Mouse (Mus musculus) heart, postnatal 25 days (tissue): Measurements from ENCODE around the gene Calhm3. TPM values are rescaled to one million over a fixed set of nuclear protein-coding genes. Genes with fewer than 3 reads are reported as not detected.

Source experiments
- DNase-seq: peaks from one replicate; pipeline ENCODE4 v3.0.0; 2022; ENCODE audit warnings: low spot score
- intact Hi-C: fragments of 180-260 bp; cut with DNase I; formaldehyde crosslinking; loops from one replicate; pipeline ENCODE4 v1.15.1; 2025
- total RNA-seq, 2 experiments: library from RNA; stranded (reverse); gene quantifications; 2 replicates each; pipeline ENCODE4 v1.2.3; 2021

Gene Calhm3
- total RNA-seq, result not detected

DNA sequence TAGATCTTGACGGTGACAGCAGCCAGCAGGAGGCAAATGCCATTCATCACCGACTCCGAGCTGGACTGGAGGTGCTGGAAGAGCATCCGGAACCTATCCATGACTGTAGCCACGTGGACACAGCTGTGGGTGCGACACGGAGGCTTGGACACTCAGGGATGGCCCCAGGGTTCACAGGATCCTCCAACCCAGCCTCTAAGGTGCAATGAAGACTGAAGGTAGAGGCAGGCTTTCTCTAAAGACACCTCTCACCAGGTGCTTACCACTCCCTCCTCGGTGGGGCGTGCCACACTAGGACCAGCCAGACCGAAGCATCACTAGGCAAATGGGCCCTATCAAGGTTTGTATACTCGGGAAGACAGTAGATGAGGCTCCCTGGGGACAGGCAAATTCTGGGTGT lies at the start of gene Calhm3:
Calhm3 (minus strand) TSS at position 101 of the 400 bp plus-strand sequence.
- intact Hi-C loops, result no loop called here
- no peak for DNase-seq

DNA sequence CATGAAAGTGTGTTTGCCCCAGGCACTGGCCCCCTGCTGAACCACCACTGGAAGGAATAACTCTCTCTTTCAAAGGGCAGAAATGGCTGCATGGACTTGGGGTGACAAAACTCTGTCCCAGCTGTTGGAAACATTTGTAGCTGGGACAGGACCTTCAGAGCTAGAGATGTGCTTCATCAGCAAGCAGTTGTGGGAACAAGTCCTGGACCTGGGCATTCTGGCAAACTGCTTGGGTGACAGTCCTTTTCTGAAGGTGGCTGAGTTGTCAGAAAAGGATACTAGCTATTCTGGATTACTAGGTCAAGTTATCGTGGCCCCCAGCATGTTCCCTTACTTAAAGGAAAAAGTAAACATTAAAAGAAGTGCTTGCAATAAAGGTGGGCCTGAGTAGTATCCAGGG lies 48.6 kb upstream of the Calhm3 start:
- DNase-seq, result no peak
- intact Hi-C loops, result no loop called here

DNA sequence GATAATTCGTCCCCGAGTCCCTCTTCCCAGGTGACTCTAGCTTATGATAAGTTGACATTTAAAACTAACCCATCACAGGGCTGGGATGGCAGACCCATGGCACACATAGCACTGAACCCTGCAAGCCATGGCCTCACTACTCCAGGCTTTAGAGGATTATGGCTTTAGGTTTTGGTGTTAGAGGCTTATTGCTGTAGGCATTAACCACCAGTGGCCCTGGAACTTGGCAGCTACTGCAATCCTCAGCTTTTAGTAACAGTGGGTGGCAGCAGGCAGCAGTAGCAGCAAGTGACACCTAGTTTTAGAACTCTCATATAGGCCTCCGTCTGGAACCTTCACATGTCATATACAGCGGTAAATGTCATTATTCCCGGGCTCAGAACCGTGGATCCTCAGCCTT lies 47.1 kb upstream of the Calhm3 start:
- intact Hi-C loops, result no loop called here
- no peak for DNase-seq

DNA sequence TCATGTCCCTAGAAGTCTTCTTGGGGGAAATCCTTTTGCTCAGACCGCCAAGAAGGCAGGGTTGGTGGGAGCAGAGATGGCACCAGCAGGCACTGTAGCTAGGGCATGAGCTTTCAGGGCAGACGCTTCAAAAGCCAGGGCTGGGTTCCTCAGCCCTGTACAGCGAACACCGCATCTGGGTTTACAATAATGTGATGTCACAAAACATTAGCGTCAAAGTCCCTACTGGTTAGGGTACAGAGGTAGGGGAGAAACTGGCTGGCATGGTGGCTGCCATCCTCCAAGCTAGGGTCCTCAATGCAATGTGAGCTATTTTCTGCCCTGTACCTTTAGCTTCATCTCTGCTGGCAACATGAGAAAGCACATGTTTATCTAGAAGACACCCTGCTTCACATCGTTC lies 45.5 kb upstream of the Calhm3 start:
- DNase-seq, result no peak
- intact Hi-C loops, result no loop called here

DNA sequence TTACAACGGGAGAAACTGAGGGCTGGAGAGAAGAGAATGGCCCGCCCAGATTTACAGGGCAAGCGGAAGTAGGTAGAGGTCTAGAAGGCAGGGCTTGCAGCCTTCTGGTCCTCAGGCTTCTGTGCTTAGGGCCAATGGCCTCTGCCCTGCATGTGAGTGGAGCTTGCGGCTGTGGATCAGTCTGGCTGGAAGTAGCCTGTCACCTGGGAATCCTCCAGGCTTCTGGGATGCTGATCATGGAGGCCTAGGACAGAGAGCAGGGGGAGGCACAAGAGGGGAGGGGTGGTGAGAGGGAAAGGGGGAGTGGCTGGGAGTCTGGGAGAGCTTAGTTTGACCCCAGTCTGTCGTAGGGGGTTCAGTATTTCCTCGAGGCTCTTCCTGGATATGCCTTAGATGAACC lies 44.9 kb upstream of the Calhm3 start:
- no peak for DNase-seq
- intact Hi-C loops, result no loop called here

DNA sequence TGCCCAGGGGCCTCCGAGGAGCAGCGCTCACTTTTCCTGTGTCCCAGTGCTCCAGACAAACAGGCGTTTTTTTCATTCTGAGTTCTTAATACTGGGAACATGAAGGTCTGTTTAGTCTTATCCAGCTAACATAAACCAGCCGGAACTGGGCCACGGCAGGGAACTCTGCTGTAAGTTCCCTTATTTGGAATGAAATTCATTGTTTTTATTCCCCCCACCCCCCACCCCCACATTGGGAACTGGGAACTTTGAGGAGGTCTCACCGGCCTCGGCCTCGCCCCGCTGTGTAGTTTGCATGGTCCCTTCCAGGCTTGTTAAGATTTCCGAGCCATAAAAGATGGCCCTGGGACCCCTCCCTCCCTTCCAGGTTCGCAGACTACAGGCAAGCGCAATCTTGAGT lies 44.4 kb upstream of the Calhm3 start:
- intact Hi-C loops, result no loop called here
- no peak for DNase-seq

DNA sequence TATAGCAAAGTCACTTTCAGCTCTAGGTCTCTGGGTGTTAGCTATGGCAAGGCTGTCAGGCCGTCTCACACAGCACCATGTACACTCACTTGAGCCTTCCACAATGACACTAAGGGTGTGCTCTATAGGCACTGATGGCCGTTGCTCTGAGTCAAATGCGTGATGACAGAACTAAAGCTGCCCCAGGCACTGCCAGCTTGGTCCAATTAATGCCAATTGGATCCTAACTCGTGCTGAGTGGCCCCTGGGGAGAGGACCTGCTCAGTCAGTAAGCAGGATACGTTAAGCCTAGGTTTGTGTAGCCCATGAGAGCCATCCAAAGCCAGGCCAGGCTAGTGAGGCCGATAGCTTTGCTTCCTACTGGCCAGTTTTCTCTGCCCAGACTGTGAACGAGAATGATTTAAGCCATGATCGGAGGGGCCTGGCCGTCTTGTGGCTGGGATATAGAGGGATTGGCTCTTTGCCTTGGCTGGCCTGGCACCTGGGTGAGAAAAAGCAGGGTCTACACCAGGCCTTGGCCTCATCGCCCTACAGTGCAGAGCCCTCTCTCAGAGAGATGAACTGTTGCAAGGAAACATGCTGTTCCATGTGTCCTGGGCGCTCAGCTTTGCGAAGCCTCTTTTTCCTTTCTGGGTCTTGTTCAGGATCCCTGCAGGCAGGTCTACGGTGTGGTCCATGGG lies 41.2 kb upstream of the Calhm3 start:
- DNase-seq, result no peak
- intact Hi-C loops, result no loop called here

DNA sequence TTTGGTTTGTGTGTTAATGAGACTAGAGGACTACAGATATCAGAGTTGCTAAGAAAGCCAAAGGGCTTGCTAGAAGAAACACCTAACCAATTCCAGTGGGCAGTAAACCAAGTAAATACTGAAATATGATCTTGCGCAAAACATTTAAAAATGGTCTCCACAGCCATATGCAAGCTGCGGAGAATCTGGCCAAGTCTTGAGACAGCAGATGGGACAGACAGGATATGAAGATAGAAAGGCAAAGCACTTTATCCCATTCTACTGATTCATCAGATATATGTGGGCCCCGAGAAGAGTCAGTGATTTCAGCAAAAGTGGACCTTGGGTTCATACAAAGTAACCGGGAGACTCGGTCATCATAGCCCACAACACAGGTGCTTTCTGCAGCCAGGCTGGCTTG lies 34.6 kb upstream of the Calhm3 start:
- DNase-seq, result no peak
- intact Hi-C loops, result no loop called here

DNA sequence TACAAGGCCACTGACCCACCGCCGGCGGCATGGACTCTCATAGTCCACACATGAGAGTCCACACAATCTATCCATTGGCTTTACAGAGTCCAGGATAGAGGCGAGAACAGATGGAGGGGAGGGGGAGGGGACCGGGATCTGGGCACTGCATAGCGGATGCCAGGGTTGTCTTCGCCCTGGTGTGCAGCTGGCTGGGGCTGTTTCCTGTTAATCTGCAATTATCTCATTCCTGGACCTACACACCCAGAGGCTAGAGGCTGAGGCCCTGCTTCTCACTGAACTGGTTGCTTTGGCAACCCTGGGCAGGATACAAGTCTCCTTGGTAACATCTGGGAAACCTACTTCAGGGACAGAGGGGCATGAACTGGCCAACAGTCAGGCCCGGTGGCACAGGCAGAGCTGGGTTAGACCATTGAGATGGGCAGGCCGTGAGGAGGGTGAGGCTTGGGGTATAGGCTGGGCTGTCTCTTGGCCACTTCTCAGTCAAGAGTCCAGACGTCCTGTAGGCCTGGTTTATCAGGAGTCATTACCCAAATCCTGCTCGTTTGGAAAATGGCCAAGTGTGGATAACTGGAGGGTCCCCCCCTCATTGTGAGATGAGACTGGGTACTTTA lies 31.1 kb upstream of the Calhm3 start:
- no peak for DNase-seq

DNA sequence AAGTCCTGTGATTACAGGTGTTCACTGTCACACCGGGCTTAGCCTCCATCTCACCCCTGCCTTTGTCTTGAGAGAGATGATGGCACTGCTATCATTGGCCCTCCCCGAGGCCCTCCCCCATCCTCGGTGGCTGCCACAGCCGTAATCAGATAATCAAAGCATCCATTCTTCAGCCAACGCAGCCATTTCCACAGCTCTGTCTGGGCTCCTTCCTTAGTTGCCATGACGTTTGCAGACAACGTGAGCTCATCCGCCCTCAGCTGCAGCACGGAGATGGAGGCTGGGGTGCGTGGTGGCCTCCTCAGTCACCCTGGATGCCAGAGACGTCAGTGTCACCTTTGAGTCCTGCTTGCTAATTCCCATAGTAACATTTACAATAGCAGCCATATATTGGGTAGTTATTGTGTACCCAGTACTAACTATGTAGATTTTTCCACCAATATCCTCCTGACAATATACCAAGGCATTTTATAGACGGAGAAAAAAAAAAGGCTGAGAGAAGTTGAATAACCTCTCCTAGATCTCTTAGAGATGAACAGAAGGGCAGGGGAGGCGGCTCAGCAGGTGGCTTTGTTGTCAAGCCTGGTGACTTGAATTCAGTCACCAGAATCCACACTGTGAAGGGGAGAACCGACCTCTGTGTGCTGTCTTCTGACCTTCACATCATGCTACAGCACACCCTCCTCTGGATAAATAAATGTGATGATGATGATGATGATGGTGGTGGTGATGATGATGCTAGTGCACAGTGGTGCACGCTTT lies 29.1 kb upstream of the Calhm3 start:
- DNase-seq, result no peak
- intact Hi-C loops, result no loop called here

More for the DNA sequence above, 31.1 kb upstream of the Calhm3 start:
- intact Hi-C loops, result no loop called here

DNA sequence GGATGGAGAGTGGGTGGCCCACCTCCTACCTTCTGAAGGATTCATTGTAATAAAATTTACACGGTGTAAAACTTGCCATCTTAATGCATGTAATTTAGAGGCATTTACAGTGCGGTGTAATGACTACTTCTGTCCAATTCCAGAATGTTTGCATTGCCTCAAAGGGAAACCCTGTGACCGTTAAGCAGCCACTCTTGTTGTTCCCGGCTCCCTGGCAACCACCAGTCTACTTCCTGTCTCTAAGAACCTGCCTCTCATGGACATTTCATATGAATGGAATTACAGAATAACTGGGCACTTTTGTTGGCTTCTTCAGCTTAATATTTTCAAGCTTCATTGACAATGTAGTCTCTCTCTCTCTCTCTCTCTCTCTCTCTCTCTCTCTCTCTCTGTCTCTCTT lies 27.2 kb upstream of the Calhm3 start:
- no peak for DNase-seq
- intact Hi-C loops, result no loop called here

DNA sequence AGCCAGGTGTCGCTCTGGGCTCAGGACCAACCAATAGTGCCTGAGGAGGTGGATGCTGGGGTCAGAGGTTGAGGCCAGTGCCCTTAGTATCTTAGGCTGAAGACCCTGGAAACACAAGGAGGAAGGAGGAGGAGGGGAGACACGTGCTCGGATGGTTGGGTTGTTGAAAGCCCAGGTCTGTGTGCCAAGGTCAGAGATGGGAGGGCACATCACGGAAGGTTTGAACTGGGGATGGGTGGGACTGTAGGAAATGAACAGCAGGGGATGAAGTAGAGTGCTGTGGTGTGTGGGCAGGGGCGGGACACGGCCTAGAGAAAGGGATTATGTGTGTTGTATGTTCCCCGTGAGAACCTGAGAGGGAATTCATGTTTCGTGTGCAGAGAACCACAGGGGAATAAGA lies 26.7 kb upstream of the Calhm3 start:
- DNase-seq, result no peak
- intact Hi-C loops, result no loop called here

DNA sequence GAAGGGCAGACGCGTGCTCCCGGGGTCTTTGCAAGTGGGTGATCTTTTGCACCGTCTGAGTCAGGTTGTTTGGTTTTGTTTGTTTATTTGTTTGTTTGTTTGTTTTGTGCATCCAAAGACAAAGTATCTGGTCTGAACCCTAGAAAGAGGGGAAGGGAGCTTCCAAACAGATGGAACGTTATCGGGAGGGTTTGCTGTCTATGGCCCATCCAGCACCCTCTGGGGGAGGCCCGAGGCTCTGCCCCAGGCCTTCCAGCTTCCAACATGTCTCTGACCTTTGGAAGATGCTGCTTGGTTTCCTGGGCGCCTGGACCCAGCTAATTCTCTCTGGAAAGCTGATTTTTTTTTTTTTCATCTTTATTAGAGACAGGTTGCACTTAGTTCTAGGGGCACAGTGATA lies 22.4 kb upstream of the Calhm3 start:
- DNase-seq, result no peak
- intact Hi-C loops, result no loop called here

DNA sequence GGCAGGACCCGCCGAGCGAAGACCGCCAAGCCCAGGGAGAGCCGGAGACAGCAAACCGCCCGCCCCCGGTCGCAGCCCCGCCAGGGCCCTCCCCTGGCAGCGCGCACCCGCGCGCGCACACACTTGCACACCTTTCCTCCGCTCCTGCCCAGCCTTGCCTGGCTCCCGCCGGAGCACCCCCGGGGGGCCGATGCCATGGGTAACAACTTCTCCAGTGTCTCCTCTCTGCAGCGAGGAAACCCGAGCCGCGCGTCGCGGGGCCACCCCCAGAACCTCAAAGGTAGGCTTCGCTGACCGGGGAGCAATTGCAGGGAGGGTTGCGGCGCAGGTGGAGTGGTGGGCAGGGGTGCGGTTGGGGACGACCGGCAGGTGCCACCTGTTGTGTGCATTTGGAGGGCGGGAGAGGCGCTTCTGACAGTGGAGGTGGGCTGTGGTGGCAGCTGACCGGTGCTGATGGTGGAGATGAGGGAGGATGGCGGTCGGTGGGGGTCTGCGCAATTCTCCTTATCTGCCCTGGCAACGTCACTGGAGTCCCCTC lies 21.8 kb upstream of the Calhm3 start:
- intact Hi-C loops, result loop anchor here (5.0 kb wide), 1 partner anchor 83 kb away; no protein-coding TSS in a partner anchor
- DNase-seq, result no peak

DNA sequence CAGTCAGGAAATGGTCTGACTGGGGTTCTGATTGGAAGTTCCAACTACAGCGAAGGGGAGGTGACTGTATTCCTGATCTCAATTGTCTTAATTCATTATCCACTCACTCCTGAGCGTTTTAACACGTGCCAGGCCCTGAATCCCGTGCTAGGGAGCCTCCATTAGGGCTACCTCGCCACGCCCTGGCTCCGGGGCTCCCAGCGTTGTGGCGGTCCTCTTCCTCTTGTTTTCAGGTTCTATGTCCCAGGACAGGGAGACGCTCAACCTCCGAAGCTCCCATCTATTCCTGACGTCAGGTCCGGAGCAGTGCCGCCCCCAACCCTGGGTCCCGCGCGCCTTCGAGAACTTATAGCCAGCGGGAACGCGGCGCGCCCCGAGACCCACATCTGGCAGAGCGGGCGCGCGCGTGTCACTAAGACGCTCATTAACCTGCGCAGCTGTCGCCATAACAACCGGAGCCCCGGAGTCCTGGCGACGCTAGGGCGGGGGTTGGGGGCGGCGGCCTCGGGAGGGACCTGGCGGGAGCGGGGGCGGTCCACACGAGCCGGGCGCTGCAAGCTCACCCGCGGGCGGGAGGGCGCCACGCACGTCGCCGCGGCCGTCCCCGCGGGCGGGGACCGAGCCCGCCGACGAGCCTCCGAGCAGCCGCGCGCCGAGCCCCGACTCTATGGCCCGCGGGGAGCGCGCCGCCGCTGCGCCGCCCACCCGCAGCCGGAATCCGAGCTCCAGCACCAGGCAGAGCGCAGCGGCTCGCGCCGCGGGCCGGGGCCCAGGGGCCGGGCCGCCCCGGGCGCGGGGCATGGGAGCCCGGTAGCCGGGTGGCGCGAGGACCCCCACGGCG lies 21.1 kb upstream of the Calhm3 start, which contains the start of gene Neurl1a:
Neurl1a (plus strand) TSS at position 390 of the 841 bp plus-strand sequence.
- intact Hi-C loops, result loop anchor here (5.0 kb wide), 1 partner anchor 84 kb away; no protein-coding TSS in a partner anchor
- no peak for DNase-seq

DNA sequence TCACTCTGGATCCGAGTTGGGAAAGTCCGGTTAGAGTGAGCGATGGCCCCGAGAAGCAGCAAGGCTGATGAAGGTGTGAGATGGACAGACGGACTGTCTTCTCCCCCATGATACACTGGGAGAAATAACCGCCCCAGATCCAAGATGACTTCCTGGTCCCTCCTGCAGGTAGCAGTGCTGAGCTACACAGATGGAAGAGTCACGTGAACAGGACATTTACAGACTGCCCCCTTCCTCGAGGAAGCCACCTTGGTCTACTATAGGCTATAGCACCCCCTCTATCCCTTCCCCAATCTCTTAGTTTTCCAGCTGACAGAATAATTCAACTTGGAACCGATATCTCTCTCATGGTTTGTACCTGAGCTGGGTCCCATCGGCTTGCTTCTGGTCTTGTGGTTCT lies 20.4 kb upstream of the Calhm3 start:
- DNase-seq, result no peak
- intact Hi-C loops, result loop anchor here (5.0 kb wide), 1 partner anchor 84 kb away; no protein-coding TSS in a partner anchor

DNA sequence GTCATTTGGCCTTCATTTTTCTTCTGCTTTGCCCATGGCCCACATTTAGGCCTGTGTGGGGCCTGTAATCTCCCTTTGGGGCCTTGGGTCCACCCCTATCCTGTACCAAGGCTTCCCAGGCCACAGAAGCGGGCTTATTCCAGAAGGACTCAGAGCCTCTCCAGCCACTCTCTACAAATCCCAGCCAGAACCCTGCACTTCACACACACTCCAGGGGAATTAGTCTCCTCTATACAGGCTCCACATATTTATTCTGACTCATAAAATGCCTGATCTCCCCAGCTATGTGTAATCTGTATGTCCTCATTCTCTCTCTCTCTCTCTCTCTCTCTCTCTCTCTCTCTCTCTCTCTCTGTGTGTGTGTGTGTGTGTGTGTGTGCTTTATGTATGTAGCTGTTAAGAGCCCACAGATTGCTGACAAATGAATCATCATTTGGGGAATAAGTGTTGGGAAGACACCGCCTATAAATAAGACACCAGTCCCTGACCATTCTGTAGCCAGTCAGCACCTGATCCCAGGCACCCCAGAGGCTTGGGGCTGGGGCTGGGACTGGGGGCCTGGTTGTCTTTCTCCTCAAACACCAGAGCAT lies 19.4 kb upstream of the Calhm3 start:
- DNase-seq, result no peak
- intact Hi-C loops, result loop anchor here (5.0 kb wide), 1 partner anchor 85 kb away; no protein-coding TSS in a partner anchor

DNA sequence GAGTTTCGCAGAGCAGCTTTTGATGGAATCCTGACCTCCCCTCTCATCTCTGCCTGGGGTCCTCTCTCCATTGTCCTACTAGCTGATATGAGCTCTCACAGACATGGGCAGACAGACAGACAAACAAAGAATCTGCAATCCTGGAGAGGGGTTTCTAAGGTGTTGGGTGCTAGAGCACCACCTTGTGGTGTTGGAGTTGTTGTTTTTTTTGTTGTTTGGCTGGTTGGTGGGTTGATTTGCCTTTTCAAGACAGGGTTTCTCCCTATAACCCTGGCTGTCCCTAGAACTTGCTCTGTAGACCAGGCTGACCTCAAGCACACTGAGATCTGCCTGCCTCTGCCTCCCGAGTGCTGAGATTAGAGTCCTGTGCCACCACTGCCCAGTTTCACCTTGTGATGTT lies 17.9 kb upstream of the Calhm3 start:
- intact Hi-C loops, result loop anchor here (2.0 to 5.0 kb wide), 2 partner anchors 87 to 163 kb away; no protein-coding TSS in a partner anchor
- no peak for DNase-seq

DNA sequence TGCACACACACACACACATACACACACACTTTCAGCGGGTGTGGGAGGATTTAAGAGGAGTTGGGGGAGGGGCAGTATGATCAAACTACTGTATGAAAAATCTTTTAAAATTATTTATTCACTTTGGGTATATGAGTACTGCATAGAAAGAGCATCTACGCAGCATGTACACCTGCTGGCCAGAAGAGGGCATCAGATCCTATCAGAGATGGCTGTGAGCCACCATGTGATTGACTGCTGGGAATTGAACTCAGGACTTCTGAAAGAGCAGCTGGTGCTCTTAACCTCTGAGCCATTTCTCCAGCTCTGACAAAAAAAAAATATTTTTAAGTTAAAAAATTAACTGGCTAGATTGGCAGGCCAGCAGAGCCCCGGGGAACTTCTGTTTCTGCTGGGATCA lies 17.0 kb upstream of the Calhm3 start:
- no peak for DNase-seq

More for the DNA sequence above, 17.0 kb upstream of the Calhm3 start:
- intact Hi-C loops, result loop anchor here (2.0 kb wide), 1 partner anchor 164 kb away; no protein-coding TSS in a partner anchor
